Mouse (Mus musculus) frontal cortex, adult (tissue): ENCODE measurements around the gene Ccdc85b.
A peak's percentile ranks its signal among the peaks of the same experiment; 100 is the strongest.

Source experiments
- ATAC-seq: cut with Nextera tagmentation; 2 replicates; pipeline ENCODE4 v1.9.2; 2017; ENCODE audit warnings: mild to moderate bottlenecking, moderate library complexity, mixed read lengths; ENCODE audit not compliant: low TSS enrichment

The Ccdc85b gene

DNA sequence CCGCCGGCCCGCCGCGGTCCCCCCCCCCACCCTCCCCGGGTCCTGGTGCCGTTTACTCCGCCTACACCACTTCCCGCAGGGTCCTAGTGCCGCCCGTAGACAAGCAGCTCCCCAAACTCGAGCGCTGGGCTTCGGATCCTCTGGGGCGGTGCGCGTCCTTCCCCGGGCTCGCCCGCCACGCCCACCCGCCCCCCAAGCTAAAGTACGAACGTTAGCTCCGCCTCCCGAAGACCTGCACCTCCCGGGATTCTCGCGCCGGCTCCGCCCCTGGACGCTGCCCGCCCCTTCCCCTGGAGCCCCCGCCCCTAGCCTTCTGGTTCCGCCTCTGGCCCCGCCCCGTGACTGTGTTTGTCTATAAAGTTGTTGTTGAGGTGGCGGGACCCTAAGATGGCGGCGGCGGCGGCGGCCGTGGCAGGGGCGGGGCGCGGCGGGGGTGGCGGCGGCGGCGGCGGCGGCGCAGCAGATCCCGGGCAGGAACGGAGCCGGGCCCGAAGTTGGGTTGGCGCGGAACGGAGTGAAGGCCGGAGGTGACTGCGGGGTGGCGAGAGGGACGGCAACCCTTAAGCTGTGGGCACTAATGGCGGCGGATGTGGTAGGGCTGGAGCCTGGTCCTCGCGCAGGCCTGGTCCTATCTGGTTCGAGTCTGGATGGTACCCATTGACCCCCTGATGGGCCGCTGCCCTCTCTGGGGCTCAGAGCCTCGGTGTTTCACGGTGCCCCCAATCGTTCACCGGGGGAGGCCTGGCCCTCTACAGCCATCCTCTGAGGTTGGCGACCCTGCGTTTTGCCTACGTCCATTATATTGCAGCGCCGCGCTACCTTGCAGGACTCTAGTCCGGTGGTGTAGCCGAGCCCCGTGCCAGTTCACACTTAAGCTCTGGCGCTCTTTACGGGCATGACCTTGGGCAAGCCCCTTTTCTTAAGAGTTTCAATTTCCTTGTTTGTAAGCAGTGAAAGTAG, 32.6 kb downstream of the Ccdc85b start, which contains the start of the genes Drap1 and AI837181:
Drap1 (minus strand) TSS at position 198 of the 960 bp plus-strand sequence.
AI837181 (plus strand) TSS at position 363 of the 960 bp plus-strand sequence.
- peak; percentile 75 for ATAC-seq

DNA sequence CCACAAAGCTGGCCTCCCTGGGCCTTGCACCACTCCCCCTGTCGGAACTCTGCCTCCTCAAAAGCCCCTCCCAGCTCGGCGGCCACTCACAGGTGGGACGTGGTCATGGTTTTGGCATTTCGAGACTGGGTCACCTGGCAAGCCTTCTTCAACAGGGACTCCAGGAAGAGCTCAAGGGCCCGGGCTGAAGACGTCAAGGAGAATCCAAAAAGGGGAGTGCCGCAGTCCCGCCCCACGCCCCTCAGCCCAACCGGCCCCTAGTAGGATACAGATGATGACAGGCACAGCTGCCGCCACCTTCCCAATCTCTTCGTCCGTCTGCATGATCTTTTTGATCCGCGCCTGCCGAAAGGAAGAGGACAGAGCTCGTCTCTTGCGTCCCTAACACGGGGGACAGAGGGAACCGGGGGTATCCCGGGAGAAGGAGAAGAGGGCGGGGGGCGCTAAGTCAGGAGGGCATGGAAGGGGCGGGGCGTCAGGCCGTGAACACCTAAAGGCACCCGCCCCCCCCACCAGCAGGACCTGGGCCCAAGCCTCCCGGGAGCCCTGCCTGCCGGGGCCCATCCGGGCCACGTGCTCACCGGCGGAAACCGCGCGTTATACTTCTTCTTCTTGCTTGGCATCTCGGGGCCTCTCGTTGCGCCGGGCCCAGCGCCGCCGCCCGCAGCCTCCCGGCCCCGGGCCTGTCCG, 33.5 kb downstream of the Ccdc85b start:
- peak; percentile 24; the same call in 1 of the 2 replicates for ATAC-seq

DNA sequence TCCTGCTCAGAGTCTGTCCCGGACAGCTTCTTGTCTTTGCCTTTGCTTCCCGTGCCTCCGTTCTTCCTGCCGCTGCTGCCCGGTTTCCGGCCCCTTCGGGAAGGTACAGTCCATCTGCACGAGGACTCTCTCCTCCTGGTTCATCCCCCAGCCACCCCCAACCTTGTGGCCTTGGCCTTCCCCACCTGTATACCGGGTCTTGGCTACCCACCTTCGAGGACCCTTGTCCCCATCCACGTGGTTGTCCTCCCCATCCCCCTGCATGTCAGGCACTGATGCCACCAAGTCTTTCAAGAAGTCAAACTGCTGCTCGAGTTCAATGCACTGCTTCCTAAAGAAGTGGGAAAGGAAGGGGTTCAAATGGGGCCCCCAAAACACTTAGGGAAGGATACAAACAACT, 34.1 kb downstream of the Ccdc85b start:
- ATAC-seq = no peak

DNA sequence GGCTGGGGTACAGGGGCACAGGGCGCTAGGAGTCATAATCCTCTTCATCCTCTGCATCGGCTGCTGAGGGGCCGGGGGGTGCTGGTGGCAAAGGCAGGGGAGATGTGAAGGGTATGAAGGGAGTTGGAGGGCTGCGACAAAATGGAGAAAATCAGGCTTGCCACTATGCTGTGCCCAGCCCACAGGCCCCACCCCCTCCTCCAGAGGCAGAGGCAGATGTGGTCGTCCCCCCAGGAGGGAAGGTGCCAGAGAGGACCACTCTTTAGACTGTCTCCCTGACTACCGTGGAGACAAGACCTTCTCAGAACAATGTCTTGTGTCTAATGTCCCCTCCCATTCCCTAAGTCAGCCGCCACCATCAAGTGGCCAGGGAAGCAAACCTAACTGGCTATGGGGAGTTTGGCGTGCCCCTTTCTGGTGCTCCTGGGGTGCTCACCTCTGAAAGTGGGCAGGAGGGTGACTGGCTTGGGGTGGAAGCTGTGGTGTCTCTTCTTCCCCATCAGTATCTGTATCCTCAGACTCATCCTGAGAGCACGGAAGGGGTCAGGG, 34.7 kb downstream of the Ccdc85b start:
- no peak for ATAC-seq

DNA sequence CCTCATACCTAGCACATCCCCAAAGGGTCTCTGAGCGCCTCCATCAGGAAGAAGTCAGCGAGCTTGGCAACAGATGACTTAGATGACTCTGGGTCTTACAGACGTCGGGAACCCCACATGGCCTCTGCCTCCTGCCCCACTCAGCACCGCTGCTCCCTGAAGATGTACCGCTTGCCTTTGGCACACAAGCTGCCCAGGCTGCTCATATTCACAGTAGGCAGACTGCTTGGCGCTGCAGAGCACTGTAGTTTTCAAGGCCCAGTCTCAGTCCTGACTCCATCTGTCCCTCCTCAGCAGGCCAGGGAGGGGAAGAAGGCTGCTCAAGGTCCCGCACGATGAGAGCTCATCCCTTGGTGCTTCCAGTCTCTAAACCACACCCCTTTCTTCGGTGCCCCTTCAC, 35.4 kb downstream of the Ccdc85b start:
- ATAC-seq = no peak

DNA sequence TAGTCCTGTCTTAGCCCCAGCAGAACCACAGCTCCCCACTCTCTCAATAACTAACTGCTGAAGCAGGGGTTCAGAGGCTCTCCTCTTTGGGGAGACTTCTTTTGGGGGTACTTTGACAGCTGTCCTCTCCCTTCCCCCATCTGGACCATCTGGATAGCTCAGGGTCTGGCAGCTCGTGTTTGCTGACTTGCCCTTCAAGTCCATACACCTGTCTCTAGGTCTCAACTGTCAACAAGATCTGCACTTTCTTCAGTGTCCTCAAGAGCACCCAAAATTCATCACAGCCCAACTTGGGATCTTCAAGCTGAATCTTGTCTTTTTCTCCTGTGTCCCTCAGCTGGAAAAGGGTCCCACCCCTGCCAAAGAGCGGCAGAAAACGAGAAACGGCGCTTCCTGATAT, 35.9 kb downstream of the Ccdc85b start:
- ATAC-seq = no peak

DNA sequence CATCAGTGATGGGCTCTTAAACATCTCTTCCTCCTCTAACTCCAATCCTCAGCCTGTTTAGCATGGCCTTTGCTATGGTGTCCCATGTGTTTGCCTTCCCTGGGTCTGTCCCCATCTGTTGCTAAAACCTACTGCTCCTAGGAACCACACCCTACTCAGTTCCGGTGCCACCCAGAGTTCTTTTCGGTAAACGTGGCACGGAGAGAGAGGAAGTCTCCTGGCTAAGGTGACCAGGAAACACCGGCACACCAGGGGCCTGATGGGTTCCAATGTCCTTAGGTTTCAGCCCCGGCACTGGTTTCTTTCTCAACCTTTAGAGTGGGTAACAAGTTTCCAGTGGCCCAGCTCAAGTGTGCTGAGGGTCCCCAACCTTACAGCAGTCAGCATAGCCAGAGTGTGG, 37.1 kb downstream of the Ccdc85b start:
- ATAC-seq = no peak

DNA sequence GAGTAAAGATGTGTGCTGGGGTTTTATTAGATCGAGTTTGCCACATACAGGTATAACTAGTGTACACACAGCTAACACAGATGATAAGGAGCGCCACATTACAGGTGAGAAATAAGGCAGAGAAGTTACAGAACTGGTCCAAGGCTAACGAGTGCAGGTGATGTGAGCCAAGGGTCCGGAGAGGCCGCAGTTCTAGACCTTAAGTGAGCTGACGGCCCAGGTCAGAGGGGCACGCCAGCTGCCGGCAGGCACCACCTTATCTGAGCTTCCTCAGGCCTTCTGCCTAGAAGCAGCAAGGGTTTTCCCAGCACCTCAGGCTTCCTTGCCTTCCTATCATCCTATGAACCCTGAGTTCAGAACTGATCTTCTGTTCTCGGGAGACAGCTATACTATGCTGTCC, 38.1 kb downstream of the Ccdc85b start:
- ATAC-seq = no peak

DNA sequence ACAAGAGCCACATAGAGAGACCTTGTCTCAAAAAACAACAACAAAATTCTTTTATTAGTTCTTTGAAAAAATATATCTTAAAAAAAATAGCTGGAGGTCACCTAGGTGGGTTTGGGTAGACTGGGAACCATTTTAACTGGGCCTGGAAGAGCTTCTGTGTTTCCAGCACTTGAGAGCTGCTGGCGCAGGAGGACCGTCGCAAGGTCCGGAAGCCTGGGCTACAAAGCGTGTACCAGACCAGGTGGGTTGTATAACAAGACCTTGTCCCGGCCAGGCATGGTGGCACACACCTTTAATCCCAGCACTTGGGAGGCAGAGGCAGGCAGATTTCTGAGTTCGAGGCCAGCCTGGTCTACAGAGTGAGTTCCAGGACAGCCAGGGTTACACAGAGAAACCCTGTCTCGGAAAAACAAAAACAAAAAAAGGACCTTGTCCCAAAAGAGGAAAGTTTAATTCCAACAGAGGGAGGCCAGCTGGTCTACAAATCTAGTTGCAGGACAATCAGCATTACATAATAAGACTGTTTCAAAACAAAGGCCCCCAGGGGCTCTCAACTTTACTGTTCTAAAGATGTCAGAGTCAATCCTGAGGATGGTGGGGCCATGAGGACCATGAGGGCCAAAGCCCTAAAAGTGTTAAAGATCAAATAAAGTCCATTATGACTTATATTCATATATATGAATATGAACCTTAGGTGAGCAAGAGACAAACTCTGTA, 38.8 kb downstream of the Ccdc85b start:
- no peak for ATAC-seq

DNA sequence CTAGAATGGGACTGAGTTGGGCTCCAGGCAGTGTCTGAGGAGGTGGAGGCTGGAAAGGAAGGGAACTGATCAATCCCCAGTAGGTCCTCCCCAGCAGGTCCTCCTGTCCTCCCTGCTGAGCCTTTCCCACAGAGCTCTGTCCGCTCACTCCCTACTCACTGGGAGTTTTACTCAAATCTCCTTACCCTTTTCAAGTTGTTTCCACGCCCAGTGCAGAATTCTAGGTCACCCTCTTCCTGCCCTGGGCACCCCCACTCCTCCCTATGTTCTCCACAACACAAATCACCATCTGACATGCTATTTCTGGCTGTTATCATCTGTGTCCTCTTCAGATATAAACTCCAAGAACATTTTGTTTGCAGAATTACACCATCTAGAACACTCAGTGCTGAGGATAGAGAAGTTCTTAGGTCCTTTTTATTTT, 43.1 kb downstream of the Ccdc85b start:
- peak; percentile 52; the same call in 1 of the 2 replicates for ATAC-seq

DNA sequence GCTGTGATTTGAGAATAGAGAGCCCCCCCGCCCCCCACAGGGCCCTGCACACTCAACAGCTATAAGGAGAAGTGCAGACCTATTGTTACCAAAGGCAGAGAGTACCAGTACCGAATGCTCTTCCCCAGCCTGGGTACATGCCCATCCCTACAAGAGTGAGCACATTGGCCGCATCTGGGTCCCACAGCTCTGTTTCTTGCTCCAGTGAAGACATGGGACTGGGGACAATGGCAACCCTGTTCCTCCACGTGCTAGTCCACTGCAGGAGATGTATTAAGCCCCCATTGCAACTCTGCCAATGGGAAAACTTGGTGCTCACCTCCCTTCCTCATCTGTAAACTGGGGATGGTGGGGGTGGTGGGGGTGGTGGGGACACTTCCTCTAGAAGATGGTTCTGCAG, 43.9 kb downstream of the Ccdc85b start:
- no peak for ATAC-seq

DNA sequence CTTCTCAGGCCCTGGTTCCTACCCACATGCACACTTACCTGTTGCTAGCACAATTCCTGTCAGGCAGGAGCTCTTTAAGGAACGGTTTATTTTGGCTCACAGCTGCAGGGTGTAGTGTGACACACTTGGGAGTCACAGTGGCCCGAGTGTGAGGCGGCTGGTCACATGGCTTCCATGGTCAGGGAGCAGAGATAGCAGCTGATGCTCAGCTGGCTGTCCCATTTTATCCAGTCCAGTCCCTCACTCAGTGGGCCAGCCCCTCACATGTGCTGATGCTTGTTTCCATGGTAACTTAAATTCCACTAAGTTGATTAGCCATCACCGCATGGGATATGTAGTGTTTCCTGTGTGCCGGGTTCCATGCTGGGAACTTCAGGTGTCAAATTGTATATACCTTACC, 45.7 kb downstream of the Ccdc85b start:
- peak; percentile 20; the same call in 1 of the 2 replicates for ATAC-seq

DNA sequence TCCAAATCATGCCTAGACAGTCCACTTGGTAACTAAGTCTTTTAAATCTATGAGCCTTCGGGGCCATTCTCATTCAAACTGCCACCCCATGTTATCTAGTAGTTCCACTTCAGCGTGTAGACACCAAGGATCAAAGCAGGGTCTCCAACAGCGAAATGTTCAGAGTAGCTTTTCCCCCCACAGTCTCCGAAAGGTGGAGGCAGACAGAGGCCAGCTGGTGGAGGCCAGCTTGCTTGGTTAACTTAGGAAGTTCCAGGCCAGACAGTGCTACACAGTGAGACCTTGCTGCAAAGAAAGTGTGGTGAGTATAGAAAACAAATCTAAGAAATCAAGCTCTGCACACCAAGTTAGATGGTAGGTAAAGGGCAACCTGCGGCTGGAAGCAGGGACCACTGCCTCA, 47.1 kb downstream of the Ccdc85b start:
- no peak for ATAC-seq

DNA sequence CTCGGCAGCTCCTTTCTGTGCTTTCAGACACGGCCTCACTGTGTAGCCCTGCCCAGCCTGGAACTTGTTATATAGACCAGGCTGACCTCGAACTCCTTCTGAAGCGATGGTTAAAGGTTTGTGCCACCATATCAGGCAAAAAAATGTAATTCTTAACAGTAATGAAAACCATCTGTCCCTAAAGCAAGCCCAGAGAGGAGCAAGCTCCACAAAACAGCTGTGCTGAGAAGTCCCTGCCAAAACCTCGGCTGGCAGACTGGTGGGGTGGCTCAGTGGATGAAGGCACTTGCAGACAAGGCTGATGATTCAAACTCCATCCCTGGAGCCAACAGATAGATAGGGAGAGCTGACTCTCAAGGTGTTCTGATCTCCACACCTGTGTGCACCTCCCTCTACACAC, 48.6 kb downstream of the Ccdc85b start:
- no peak for ATAC-seq

DNA sequence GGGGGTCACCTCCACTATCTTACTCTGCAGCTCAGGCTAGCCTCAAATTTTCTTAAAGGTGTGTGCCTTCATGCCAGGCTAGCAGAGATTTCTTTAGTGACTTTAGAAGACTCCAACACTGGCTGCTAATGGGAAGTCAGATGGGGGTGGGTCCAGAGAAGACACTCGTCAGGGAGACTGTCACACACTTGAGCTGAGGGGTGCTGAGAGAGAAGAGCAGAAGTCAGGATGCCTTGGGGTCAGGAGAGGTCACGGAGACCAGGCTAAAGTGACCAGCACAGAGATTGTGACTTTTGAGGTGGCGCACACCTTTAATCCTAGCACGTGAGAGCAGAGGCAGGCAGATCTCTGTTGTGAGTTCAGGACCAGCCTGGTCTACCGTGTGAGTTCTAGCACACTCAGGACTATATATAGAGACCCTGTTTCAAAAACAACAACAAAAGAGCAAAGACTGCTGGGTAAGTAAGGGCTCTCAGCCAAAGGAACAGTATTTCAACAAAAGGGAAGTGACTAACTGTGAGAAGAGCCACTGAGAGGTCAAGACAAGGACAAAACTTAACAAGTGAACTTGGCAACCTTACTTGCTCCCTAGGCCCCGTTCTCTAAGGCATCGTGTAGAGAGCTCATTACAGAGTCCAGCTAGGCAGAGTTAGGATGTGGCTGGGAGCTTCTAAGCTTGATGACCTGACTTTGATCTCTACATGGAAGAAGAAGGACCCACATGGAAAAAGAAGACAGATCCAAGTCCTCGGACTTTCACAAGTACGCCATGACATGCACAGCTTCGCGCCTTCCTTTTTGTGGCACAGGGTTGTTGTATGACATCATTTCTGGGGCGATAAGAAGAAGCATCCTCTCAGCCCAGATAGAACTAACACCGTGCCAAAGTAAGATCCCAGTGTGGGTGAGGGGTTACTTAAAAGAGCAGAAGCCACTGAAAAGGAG, 49.4 kb downstream of the Ccdc85b start:
- no peak for ATAC-seq

DNA sequence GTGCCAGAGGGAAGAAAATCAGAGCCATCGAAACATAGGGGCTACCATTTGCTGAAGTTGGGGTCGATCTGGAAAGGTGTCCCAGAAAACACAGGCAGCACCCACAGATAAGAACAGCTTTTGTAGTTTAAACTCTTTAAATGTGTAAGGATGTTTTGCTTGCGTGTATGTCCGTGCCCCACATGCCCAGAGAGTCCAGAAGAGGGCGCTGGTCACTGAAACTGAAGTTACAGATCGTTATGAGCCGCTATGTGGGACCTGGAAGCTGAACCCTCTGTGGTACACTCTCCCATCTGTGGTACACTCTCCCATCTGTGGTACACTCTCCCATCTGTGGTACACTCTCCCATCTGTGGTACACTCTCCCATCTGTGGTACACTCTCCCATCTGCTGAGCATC, 50.6 kb downstream of the Ccdc85b start:
- peak; percentile 64 for ATAC-seq

DNA sequence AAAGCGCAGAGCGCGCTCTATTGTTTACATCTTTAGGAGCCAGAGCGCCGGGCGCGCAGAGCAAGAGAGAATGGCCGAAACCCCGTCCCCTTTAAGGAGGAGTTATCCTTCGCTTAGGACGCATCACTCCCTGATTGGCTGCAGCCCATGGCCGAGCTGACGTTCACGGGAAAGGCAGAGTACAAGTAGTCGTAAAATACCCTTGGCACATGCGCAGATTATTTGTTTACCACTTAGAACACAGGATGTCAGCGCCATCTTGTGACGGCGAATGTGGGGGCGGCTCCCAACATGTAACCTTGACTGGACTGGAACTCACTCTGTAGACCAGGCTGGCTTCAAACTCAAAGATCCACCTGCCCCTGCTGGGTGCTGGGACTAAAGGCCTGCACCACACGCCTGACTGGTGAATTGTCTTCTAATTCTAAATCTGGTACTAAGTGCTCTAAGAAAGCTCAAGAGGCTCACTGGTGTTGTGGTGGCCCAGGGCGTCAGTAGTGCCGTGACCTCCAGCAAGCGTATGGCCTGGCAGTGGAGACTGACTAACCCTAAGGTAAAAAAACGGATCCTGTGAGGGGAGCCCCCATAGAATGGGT, 51.1 kb downstream of the Ccdc85b start:
- ATAC-seq = peak; percentile 48; the same call in 1 of the 2 replicates

DNA sequence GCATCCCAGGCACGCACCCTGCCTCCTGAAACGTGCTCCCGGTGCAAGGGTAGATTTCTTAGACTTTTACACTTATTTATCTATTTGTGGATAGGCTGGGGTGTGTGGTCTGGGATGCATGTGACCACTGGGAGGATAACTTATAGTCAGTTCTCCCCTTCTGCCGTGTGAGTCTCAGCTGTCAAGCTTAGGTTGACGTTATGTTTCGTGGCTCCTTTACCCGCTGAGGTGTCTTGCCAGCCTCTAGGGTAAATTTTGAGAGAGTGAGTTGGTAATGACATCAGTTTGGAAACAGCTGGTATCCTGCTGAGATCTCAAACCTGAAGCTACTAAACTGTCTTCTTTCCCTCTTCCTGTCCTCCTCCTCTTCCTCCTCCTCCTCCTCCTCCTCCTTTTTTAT, 51.8 kb downstream of the Ccdc85b start:
- no peak for ATAC-seq
